Mouse (Mus musculus): ENCODE data around the gene Rab10.
A peak's percentile ranks its signal among the peaks of the same experiment; 100 is the strongest.

DNA sequence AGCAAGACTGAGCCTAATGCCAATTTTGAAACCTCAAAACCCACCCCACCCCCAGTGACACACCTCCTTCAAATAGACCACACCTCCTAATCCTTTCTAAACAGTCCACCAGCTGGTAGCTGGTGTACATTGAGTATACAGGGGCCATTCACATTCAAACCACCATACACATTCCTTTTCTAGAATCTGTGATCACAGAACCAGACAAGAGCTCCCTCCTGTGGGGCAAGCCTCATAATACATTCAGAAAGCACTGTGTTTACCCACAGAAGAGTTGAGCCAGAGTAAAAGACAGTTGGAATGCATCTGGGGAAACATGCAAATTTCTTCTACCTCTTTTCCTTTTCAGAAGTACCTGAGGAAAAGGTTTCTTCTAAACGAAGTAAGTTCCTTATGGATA lies 100.6 kb downstream of the Rab10 start:
- peak; percentile 27 for TF ChIP-seq CTCF (IDR thresholded peaks at IDR 0.05)
- no peak for TF ChIP-seq EP300 (IDR thresholded peaks at IDR 0.05; ENCODE audit: insufficient read depth, low read depth, low read length)
- TF ChIP-seq POLR2A (IDR thresholded peaks at IDR 0.05; ENCODE audit: insufficient read depth, low read depth, low read length) = no peak

All from heart, adult 2 months (tissue).